Mouse (Mus musculus) heart, embryonic 10.5 days (tissue): Measurements from ENCODE around the gene 4930595D18Rik. TPM values are rescaled to one million over a fixed set of nuclear protein-coding genes. Genes with fewer than 3 reads are reported as not detected.

Source experiments
- DNase-seq: peaks from one replicate; pipeline ENCODE4 v3.0.0-alpha.2; 2017; ENCODE audit warnings: low spot score
- H3K27ac ChIP-seq: fragments of 300-500 bp; sonication (generic); 2 replicates; pipeline ENCODE4 v1.5.1; 2016; ENCODE audit warnings: mild to moderate bottlenecking
- H3K27me3 ChIP-seq: fragments of 300-500 bp; sonication (generic); 2 replicates; pipeline ENCODE4 v1.6.1; 2016; ENCODE audit warnings: mild to moderate bottlenecking; ENCODE audit not compliant: poor library complexity, insufficient read depth, severe bottlenecking
- H3K36me3 ChIP-seq: fragments of 300-500 bp; sonication (generic); 2 replicates; pipeline ENCODE4 v1.6.1; 2016; ENCODE audit warnings: mild to moderate bottlenecking, moderate library complexity
- H3K4me1 ChIP-seq: fragments of 300-500 bp; sonication (generic); 2 replicates; pipeline ENCODE4 v1.6.1; 2016; ENCODE audit warnings: mild to moderate bottlenecking
- H3K4me3 ChIP-seq: fragments of 300-500 bp; sonication (generic); 2 replicates; pipeline ENCODE4 v1.5.1; 2016; ENCODE audit warnings: mild to moderate bottlenecking, moderate library complexity
- H3K9me3 ChIP-seq: fragments of 300-500 bp; sonication (generic); 2 replicates; pipeline ENCODE4 v1.6.1; 2016; ENCODE audit warnings: mild to moderate bottlenecking, moderate library complexity
- WGBS: fragments of 180-500 bp; shearing (Covaris S2); methylation state at CpG from one replicate; pipeline ENCODE4 v1.1.7; 2016; 5-methylcytosine and 5-hydroxymethylcytosine counted together
- polyA plus RNA-seq: library from polyadenylated mRNA; unstranded; fragments of >200 nt; fragmentation: Nextera tagmentation; extraction: Ambion mirVana; gene quantifications from 2 replicates; pipeline ENCODE4 v1.2.1, GENCODE M21; 2016

4930595D18Rik gene
- polyA plus RNA-seq, 1 experiment from 2014 or later, result not detected

GRCm38 (mm10) chr12:111192777-111193176, 8.5 kb upstream of the 4930595D18Rik start:
- no peak for DNase-seq
- Histone ChIP-seq H3K4me1 (peaks cover 9% of the 10 kb centered on the region), H3K9me3 (no peaks in the 10 kb centered on the region), H3K27me3 (no peaks in the 10 kb centered on the region), H3K36me3 (no peaks in the 10 kb centered on the region), H3K27ac (no peak overlapping the region), H3K4me3 (no peak overlapping the region)
- WGBS, result 85% methylated on average over 6 of the region's 6 CpGs

- H3K4me1 ChIP-seq, result peaks cover 16% of the 10 kb centered on the region
- no peaks in the 10 kb centered on the region for H3K27me3 ChIP-seq
- 69% methylated on average over 2 of the region's 2 CpGs for WGBS
- no peak overlapping the region for H3K4me3 ChIP-seq
- H3K27ac ChIP-seq, result no peak overlapping the region; the same call in 1 of the 2 replicates
- DNase-seq, result no peak
- H3K36me3 ChIP-seq, result no peaks in the 10 kb centered on the region
- no peaks in the 10 kb centered on the region for H3K9me3 ChIP-seq
These were observed 6.6 kb upstream of the 4930595D18Rik start for GRCm38 (mm10) chr12:111190891-111191290.

DNA sequence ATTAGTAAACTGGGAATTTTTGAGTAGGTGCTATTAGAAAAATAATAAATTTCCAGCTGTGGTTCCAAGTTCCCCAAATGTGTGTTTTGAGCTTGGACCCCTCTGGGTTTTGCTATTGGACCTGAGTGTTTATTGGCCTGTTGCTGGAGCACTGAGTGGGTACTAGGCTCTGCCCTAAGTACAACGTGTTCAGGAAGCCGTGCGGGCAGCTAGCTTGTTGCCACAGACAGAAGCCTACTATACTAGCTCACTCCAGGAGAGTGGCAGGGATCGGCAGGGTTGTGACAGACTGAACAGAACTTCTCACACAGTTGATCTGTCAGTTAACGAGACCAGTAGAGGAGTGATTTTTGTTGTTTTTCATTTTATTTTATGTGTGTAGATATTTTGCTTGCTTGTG, 6.1 kb upstream of the 4930595D18Rik start:
- DNase-seq, result no peak
- H3K27me3 ChIP-seq, result no peaks in the 10 kb centered on the region
- H3K27ac ChIP-seq, result no peak overlapping the region
- WGBS, result 87% methylated on average over 5 of the region's 5 CpGs
- H3K4me3 ChIP-seq, result no peak overlapping the region
- no peaks in the 10 kb centered on the region for H3K9me3 ChIP-seq
- no peaks in the 10 kb centered on the region for H3K36me3 ChIP-seq
- peaks cover 18% of the 10 kb centered on the region for H3K4me1 ChIP-seq

DNA sequence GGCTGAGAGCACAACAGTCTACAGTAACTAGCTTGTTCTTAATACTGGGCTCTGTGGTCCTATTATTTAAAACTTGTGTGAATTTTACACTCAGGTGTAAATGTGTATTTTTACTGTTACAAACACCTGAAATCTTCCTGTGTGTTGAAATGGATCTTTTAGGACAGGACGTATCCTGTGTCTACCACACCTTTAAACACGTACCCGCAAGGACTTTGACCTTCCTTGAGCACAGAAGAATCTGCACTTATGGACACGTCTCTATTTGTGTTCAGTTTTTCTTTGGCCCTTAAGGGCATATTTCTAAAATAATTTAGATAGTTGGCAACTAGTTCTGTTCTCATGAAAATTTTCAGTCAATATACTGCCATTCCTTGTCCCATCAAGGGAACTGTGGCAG, 4.0 kb upstream of the 4930595D18Rik start:
- H3K4me1 ChIP-seq, result peaks cover 19% of the 10 kb centered on the region
- no peaks in the 10 kb centered on the region for H3K36me3 ChIP-seq
- WGBS, result 89% methylated on average over 4 of the region's 4 CpGs
- no peaks in the 10 kb centered on the region for H3K27me3 ChIP-seq
- H3K4me3 ChIP-seq, result no peak overlapping the region
- DNase-seq, result no peak
- no peak overlapping the region for H3K27ac ChIP-seq
- no peaks in the 10 kb centered on the region for H3K9me3 ChIP-seq

- no peak for DNase-seq
- no peak overlapping the region for H3K4me3 ChIP-seq
- H3K4me1 ChIP-seq, result peaks cover 18% of the 10 kb centered on the region; the same call in 1 of the 2 replicates
- no peaks in the 10 kb centered on the region for H3K9me3 ChIP-seq
- WGBS, result 70% methylated on average over 3 of the region's 3 CpGs
- no peaks in the 10 kb centered on the region for H3K36me3 ChIP-seq
- no peak overlapping the region for H3K27ac ChIP-seq
- H3K27me3 ChIP-seq, result no peaks in the 10 kb centered on the region
These were observed 2.7 kb upstream of the 4930595D18Rik start for GRCm38 (mm10) chr12:111186986-111187385.

GRCm38 (mm10) chr12:111182378-111182777, 1.9 kb downstream of the 4930595D18Rik start:
- Histone ChIP-seq H3K27me3 (no peaks in the 10 kb centered on the region), H3K9me3 (no peaks in the 10 kb centered on the region), H3K27ac (no peak overlapping the region), H3K36me3 (no peaks in the 10 kb centered on the region; the same call in 1 of the 2 replicates), H3K4me1 (peaks cover 14% of the 10 kb centered on the region; the same call in 1 of the 2 replicates), H3K4me3 (no peak overlapping the region)
- no peak for DNase-seq
- 89% methylated on average over 6 of the region's 6 CpGs for WGBS

- peaks cover 10% of the 10 kb centered on the region; the same call in 1 of the 2 replicates for H3K4me1 ChIP-seq
- no peaks in the 10 kb centered on the region for H3K27me3 ChIP-seq
- no peak overlapping the region for H3K27ac ChIP-seq
- DNase-seq, result no peak
- H3K4me3 ChIP-seq, result no peak overlapping the region
- no peaks in the 10 kb centered on the region for H3K9me3 ChIP-seq
- H3K36me3 ChIP-seq, result no peaks in the 10 kb centered on the region; the same call in 1 of the 2 replicates
- 80% methylated on average over 5 of the region's 5 CpGs for WGBS
These were observed 2.4 kb downstream of the 4930595D18Rik start for GRCm38 (mm10) chr12:111181848-111182247.

DNA sequence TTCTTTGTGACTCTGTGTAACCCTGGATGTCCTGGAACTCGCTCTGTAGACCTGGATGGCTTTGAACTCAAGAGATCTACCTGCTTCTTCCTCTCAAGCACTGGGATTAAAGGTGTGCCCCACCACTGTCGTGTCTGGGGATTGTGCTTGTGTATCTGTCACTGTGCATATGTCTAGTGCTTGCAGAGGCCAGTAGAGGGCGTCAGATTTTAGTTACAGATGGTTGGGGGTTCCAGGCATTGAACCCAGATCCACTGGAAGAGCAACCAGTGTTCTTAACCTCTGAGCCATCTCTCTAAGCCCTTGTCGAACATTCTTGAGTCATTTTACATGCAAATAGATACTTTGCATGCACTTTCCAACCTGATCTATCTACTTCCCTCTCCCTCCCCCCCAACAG, 5.5 kb downstream of the 4930595D18Rik start:
- Histone ChIP-seq H3K27me3 (no peaks in the 10 kb centered on the region), H3K4me3 (no peak overlapping the region), H3K9me3 (no peaks in the 10 kb centered on the region), H3K27ac (no peak overlapping the region), H3K4me1 (no peaks in the 10 kb centered on the region), H3K36me3 (peaks cover 7% of the 10 kb centered on the region; the same call in 1 of the 2 replicates)
- 62% methylated on average over 4 of the region's 4 CpGs for WGBS
- no peak for DNase-seq

DNA sequence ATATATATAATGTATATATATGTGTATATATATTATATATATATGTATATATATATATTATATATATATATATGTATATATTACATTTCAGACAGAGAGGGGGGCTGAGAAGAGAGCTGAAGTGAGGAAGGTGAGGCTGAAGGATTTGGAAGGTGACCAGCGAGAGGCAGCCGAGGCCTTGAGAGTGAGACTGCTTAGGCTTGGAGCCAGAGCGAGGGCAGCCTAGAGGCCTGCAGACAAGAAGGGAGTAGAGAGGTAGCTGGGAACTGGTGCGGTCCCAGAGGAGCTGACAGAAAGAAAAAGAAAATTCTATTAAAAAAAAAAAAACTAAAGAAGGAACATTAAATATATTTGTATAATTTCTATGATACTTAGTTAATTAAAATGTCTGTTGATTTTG, 15.4 kb downstream of the 4930595D18Rik start:
- Histone ChIP-seq H3K4me1 (peaks cover 31% of the 10 kb centered on the region), H3K27ac (no peak overlapping the region), H3K9me3 (no peaks in the 10 kb centered on the region), H3K4me3 (no peak overlapping the region), H3K27me3 (no peaks in the 10 kb centered on the region), H3K36me3 (peaks cover 8% of the 10 kb centered on the region; the same call in 1 of the 2 replicates)
- 82% methylated on average over 4 of the region's 4 CpGs for WGBS
- no peak for DNase-seq

DNA sequence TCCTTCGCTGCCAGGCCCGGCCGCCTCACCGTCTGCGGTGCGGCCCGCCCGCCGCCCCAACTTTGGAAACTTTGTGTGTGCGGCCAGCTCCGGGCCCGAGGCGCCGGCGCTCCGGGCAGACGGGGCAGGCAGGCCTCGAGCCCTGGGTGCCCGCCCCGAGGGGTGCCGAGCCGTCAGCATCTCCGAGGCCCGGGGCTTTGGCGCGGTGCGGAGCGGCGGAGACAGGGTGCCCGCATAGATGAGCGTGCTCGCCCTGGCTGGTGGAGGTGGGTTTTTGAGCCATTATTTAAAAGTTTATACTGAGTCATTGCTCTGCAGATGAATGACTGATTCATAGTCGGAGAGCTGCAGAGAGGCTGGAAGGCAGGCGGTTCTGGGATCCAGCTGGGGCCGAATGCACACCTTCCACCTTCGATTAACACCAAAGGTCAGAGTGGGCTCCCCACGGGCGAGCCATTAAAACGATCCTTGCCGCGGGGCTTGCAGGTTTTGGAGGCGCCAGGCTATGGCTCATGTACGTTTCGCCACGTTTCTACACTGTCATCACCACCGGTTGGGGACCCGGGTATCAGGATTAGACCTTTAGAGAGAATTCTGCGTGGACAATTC, 17.5 kb downstream of the 4930595D18Rik start:
- Histone ChIP-seq H3K27me3 (no peaks in the 10 kb centered on the region), H3K9me3 (no peaks in the 10 kb centered on the region), H3K36me3 (no peaks in the 10 kb centered on the region), H3K4me3 (peak overlapping the region; percentile 87), H3K4me1 (peaks cover 47% of the 10 kb centered on the region), H3K27ac (peak overlapping the region; percentile 92)
- no peak for DNase-seq
- WGBS, result under 1% methylated on average over 48 of the region's 48 CpGs

DNA sequence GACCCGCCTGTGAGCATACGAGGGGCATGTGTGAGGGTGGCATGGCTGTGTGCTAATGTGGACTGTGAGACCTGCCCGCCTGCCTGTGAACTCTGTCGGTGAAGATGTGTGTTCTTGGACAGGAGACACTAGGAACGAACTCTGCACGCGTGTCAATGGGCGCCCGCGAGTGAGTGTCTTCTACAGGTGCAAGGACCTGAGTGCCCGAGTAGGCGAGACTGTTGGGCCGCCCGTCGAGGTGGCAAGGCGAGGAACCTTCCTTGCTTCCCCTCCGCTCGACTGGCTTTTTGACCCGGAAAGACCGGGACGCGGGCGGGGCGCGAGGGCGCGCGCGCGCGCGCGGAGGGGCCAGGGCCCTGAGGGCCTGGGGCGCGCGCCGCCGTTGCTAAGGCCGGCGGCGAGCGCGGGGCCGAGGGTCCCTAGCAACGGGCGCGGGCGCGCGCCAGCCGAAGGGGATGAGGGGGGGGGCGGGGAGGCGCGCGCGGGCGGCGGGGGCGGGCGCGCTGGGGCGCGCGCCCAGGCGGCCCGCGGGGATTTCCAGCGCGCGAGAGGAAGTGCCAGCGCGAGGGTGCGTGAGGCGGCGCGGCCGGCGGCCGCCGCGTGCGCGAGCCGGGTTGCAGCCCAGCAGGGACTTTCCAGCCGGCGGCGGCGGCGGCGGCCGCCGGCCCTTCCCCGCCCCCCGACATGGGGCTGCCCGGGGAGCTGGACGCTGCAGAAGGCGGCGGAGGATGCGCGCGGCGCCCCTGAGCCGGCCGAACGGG, 18.3 kb downstream of the 4930595D18Rik start, which contains the start of gene Traf3:
Gene Traf3 (plus strand): TSS at position 540 of the 761 bp plus-strand sequence.
- Histone ChIP-seq H3K27me3 (peaks cover 5% of the 10 kb centered on the region; the same call in 1 of the 2 replicates), H3K4me1 (peaks cover 49% of the 10 kb centered on the region), H3K9me3 (no peaks in the 10 kb centered on the region), H3K36me3 (no peaks in the 10 kb centered on the region), H3K27ac (peak within 1 kb of the TSS; percentile 92), H3K4me3 (peak within 1 kb of the TSS; percentile 87)
- WGBS, result 5% methylated on average over 103 of the region's 105 CpGs
- DNase-seq, result no peak

DNA sequence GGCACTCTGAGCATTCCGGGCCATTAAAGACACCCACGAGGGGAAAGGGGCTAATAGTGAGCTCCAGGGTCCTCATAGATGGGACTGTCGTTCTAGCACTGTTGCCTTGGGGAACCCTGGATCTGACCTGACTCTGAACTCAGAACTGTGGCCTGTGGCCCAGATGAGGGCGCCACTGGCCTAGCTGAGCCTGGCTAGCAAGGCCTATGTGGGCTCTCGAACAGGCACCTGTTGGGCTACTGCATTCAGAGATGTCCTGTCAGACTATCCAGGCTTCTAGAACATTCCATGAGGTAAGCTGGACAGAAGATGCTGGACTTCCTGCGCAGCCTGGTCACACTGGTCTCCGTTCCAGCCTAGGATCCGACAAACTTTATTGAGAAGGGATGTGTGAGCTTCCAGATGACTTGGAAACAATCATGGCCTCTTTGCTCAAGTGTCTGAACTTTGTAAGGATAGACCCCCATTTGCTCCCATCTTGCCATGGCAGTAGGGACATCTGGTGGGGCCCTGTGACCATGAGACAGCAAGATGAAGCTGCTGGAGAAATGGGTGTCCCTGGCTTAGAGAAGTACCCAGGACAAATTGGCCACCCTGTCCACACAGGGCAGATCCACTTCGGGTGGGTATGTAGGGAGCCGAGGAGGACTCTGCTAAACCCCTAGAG, 19.0 kb downstream of the 4930595D18Rik start:
- DNase-seq, result no peak
- Histone ChIP-seq H3K4me1 (peaks cover 54% of the 10 kb centered on the region), H3K27me3 (peaks cover 10% of the 10 kb centered on the region; the same call in 1 of the 2 replicates), H3K4me3 (peak overlapping the region; percentile 87), H3K27ac (peak overlapping the region; percentile 92), H3K9me3 (no peaks in the 10 kb centered on the region), H3K36me3 (no peaks in the 10 kb centered on the region)
- WGBS, result 58% methylated on average over 10 of the region's 10 CpGs

- Histone ChIP-seq H3K4me3 (peak overlapping the region; percentile 55), H3K27me3 (peaks cover 16% of the 10 kb centered on the region; the same call in 1 of the 2 replicates), H3K27ac (peak overlapping the region; percentile 84), H3K36me3 (no peaks in the 10 kb centered on the region), H3K9me3 (no peaks in the 10 kb centered on the region), H3K4me1 (peaks cover 64% of the 10 kb centered on the region)
- WGBS, result 6% methylated on average over 13 of the region's 13 CpGs
- peak; percentile 93 for DNase-seq
These were observed 20.0 kb downstream of the 4930595D18Rik start for GRCm38 (mm10) chr12:111164310-111164751.
